Mouse (Mus musculus) liver, adult (tissue): ENCODE measurements around the gene Knstrn.

ENCODE experiments used
- GATA4 ChIP-seq: IDR thresholded peaks from 2 replicates; pipeline ENCODE4 v1.6.1; 2014; ENCODE audit warnings: mild to moderate bottlenecking, low read length; ENCODE audit not compliant: insufficient replicate concordance

The Knstrn gene

DNA sequence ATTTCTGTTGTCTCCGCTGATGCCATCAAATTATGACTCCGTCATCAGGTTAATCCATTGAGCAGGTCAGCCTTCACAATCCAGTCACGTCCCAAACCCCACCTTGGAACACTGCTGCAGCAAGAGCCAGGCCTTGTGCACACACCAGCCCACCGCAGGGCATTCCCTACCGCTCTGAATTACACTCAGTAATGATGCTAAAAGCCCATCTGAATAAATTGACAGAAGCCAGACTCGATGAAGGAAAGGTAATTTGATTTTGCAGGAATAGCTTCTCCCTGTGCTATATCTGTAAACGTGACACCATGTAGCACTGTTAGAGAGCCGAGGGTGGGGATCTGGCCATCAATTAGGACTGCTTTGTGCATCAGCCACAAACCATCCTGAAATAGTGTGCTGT, 61.5 kb downstream of the Knstrn start:
- TF ChIP-seq GATA4, result no peak

DNA sequence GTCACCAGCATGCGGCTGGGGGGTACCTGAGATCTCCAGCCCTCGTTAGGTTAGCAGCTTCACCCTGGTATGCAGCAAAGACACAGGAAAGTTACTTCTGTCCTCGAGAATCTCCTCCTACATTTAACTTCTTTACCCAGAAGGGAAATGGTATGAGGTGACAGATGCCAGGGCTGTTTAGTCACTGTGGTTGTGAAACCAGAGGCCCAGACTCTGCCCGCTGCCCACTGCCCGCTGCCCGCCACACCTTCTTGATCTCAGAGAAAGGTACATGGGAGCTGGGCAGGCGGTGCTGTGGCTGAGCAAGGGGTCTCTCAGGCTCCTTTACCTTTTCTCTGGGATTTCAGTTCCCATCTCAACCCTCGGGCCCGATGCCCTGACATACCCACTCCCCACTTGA, 62.6 kb downstream of the Knstrn start:
- TF ChIP-seq GATA4, result no peak

GRCm38 (mm10) chr2:118881019-118881418, 67.2 kb downstream of the Knstrn start:
- TF ChIP-seq GATA4, result no peak

- no peak for TF ChIP-seq GATA4
Observed at GRCm38 (mm10) chr2:118881956-118882355, 68.2 kb downstream of the Knstrn start.

DNA sequence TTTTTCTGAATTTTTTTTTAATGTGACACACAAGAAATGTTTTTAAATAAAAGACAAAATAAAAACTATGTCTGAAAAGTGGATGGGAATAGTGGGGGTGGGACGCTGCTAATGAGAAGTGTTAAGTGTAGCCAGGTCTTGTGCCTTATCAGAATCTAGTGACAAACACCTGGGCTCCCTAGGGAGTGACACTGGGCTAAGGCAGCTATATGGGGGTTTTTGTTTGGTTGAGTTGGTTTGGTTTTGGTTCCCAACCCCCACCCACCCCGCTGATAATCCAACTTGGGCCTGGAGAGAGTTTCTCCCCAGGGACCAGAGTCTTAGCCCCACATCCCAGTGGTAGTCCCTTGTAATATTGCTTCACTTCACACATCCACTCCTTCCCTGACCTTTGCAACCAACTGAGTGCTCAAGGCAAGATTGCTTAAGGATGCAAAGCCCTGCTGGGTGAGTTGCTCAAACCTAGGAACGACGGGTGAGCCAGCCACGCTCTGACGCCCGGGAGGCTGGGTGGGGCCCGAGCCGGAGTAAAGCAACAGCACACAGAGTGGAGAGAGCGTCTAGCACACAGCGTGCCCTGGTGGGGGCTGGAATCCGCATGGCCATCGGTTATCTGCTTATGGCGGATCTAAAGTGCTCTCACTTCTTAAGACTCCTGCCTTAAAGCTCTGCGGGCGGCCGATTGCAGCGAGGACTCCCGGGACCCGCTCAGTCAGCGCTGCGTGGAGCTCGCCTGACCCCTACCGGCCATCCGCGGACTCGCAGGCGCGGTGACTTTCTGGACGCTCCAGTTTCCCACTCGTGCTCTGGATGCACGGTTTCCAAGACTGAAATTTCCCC, 69.3 kb downstream of the Knstrn start:
- TF ChIP-seq GATA4, result no peak

DNA sequence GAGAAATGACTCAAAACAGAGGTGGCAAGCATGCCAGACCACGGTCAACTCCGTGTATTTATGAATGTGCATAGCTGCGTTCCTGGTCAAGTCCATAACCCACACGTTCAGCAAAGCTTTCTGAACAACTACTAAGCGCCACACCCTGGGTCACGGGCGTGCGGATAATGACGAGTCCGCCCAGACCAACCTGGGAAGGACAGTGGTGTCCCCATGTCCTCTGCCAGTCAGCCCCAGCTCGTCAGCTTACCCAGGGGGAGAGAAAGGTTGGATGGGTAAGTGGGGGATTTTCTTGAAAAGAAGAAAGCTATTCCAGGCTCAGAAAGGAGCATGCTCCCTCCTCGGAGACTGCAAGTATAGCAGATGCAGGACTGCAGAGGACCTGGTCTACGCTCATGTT, 73.6 kb downstream of the Knstrn start:
- no peak for TF ChIP-seq GATA4

GRCm38 (mm10) chr2:118887845-118888548, 74.2 kb downstream of the Knstrn start:
- no peak for TF ChIP-seq GATA4

- no peak for TF ChIP-seq GATA4
Observed at GRCm38 (mm10) chr2:118891173-118891572, 77.4 kb downstream of the Knstrn start.

GRCm38 (mm10) chr2:118895990-118896913, 82.4 kb downstream of the Knstrn start:
- no peak for TF ChIP-seq GATA4

DNA sequence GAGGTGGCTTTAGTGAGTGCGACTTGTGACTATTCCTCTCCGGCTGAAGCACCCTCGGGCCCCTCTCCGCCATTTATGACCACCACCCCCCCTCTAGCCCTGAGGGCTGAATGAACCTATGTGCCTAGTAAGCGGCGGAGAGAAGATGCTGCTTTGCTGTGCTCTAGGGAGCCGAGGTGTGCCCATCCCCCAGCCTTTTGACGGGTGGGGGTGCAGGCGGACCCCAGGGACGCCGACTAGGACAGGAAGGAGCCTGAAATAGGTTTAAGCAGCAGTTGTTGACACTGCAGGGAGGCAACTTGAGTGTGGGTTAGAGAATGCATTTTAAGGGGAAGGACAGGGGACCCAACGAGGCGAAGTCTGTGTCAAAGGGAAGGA, 83.1 kb downstream of the Knstrn start:
- TF ChIP-seq GATA4, result no peak

- TF ChIP-seq GATA4, result no peak
Observed at GRCm38 (mm10) chr2:118897392-118897791, 83.6 kb downstream of the Knstrn start.

DNA sequence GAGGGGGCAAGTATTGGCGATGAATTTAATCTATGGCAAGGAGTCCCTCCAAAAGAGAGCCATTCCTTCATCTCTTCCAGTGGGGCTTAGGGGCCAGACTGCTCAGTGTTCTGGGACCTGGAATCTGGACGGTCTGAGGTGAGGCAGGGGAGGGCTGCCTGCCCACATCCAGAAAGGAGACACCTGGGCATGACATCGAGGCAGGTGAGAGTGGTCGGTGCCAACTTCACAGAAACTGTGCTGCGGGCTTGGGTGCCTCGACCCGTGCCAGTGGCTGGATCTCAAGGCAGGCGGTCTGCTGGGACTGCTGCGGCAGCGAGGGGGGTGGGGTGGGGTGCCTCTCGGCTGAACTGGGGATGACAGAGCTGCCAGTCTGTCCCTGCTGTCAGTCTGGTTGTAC, 84.0 kb downstream of the Knstrn start:
- TF ChIP-seq GATA4, result no peak

- TF ChIP-seq GATA4, result no peak
Observed at GRCm38 (mm10) chr2:118898771-118899170, 85.0 kb downstream of the Knstrn start.

GRCm38 (mm10) chr2:118899306-118899705, 85.5 kb downstream of the Knstrn start:
- TF ChIP-seq GATA4, result no peak
